Mouse (Mus musculus): ENCODE data around the gene Lamb3. TPM values are rescaled to one million over a fixed set of nuclear protein-coding genes. Genes with fewer than 3 reads are reported as not detected.

Gene Lamb3
- polyA plus RNA-seq, 1 experiment from 2014 or later: 0.17 TPM

DNA sequence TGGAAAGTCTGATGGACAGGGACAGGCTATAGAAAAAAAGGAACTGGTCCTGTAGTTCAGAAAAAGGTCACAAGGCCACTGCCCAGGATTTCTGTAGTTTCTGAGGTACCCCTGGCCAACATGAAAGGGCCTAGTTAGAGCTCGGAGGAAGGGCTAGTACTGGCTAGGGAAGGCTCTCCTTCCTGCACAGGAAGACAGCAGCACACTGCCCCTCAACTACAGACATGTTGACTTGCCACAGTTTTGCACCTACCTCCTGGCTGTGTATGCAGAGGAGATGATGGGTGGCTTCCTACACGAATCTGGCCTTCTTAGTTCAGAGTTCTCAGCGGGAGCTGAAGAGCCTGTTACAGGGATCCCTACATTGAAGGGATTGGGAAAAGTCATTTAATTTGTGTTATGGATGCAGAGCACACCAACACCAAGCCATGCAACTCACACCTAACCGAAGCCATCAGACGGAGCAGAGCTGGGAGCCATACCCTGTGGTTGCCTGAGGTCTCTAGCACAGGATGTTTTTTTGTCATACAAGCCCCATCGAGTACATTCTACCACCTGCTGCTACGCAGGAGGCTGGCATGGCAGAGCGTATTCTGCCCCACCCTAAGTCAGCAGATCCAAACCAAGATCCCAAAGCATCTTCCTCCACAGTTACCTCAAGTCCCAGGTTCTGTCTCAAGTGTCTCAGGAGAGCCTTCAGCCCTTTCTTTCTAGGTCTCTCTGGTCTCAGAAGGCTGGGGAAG, 6.7 kb upstream of the Lamb3 start:
- TF ChIP-seq CTCF (IDR thresholded peaks at IDR 0.05): no peak
- CTCF ChIA-PET: interaction anchor here (1.0 kb wide), 1 partner anchor 9 kb away, joined by 3 read pairs; no protein-coding TSS in a partner anchor
- ATAC-seq (no peak), DNase-seq (ENCODE audit: low read depth, low spot score) (no peak)
- H3K27me3 ChIP-seq: no peaks in the 10 kb centered on the region
- in situ Hi-C loops (cut with MboI; ENCODE audit: low pct_unique_long_range_greater_than_20kb): loop anchor here (10.0 kb wide), 1 partner anchor 196 kb away; no protein-coding TSS in a partner anchor
- POLR2A ChIA-PET: no interaction called here

DNA sequence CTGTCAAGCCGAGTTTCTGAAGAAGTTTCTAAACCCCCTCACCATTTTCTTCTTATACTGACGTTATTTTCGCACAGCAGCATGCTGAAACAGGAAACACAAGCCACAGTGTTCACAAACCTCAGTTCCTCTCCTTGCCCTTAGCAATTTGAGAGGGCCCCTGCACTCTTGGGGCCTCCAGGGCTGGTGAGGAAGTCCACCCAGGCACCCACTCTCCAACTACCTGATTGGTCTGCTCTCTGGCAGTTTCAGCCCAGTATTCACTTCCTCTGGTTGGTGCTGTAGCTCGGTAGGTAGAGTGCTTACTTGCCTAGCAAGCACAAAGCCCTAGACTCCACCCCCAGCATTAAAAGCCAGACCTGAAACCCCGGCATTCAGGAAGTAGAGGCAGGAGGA, 6.1 kb upstream of the Lamb3 start, which contains the start of gene Traf3ip3:
Gene Traf3ip3, minus strand, starts transcription at position 321 of the 396 bp plus-strand sequence.
- ChIA-PET POLR2A (no interaction called here), CTCF (interaction anchor here (1.0 kb wide), 1 partner anchor 10 kb away, joined by 3 read pairs; no protein-coding TSS in a partner anchor)
- DNase-seq (ENCODE audit: low read depth, low spot score) (no peak), ATAC-seq (no peak)
- no peak for TF ChIP-seq CTCF (IDR thresholded peaks at IDR 0.05)
- in situ Hi-C loops (cut with MboI; ENCODE audit: low pct_unique_long_range_greater_than_20kb): loop anchor here (10.0 kb wide), 1 partner anchor 197 kb away; no protein-coding TSS in a partner anchor
- no peaks in the 10 kb centered on the region for H3K27me3 ChIP-seq

DNA sequence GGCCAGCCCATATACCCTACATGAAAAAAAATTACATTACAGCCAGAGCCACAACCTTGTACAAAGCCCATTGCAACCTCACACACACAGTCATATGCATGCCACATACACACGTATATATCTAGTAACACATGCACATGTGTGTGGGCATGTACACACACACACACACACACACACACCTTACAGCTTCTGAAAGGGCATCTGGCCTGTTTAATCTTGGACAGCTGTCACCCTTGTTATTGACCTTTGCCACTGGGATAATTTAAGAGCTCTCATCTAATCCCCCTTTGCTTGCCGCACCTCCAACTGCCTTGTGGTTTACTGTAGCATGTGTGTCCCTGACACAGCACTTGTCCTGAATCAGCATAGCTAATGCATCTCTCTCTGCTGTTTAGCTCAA, 3.7 kb upstream of the Lamb3 start:
- ChIA-PET POLR2A (no interaction called here), CTCF (interaction anchor here (0.6 to 1.2 kb wide), 2 partner anchors 13 to 130 kb away, joined by 3 read pairs; no protein-coding TSS in a partner anchor)
- no peak for TF ChIP-seq CTCF (IDR thresholded peaks at IDR 0.05)
- no peaks in the 10 kb centered on the region for H3K27me3 ChIP-seq
- DNase-seq (ENCODE audit: low read depth, low spot score) (no peak), ATAC-seq (no peak)
- in situ Hi-C loops (cut with MboI; ENCODE audit: low pct_unique_long_range_greater_than_20kb): loop anchor here (10.0 kb wide), 1 partner anchor 199 kb away; no protein-coding TSS in a partner anchor

DNA sequence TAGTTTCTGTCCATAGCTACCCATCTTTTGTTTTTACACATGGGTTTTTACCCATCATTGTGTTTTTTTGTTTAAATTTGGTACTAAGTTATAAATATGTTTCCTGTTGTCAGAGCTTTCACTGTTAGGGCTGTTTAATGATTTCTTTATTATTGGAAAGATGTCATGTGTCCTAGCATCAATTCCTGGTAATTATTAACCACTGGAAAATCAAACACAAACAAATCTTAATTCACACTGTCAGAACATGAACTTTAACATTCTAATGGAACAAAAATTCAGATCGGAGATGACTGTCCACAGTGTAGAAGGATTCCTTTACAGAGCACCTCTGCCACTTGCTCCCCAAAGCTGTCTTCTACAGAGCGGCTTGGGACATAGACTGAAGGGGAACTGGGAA, 2.1 kb upstream of the Lamb3 start:
- ChIA-PET POLR2A (interaction anchor here (0.6 kb wide), 1 partner anchor 455 kb away, joined by 3 read pairs; no protein-coding TSS in a partner anchor), CTCF (interaction anchor here (0.9 to 1.3 kb wide), 2 partner anchors 15 to 121 kb away, joined by 3 to 4 read pairs; no protein-coding TSS in a partner anchor)
- DNase-seq (ENCODE audit: low read depth, low spot score) (no peak), ATAC-seq (no peak)
- in situ Hi-C loops (cut with MboI; ENCODE audit: low pct_unique_long_range_greater_than_20kb): loop anchor here (5.0 to 10.0 kb wide), 2 partner anchors 117 to 201 kb away; no protein-coding TSS in a partner anchor
- no peaks in the 10 kb centered on the region for H3K27me3 ChIP-seq
- no peak for TF ChIP-seq CTCF (IDR thresholded peaks at IDR 0.05)

DNA sequence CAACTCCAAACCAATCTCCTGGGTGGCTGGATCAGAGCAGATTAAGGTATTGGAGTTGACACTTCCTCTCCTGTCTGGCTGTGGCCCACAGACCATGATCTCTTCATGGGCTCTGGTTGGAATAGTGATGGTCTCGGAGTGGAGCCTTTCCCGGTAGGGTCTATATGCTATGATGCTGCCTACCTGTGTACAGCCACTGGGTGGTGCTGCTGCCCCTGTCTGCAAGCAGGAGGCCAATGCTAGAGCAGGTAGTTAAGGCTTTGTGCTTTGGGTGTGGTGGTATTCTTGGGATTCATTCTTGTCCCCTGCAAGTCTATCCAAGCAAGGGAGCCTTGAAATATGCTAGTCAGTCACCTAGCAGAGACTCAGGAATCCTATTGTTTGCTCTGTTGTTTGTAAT, 679 bp downstream of the Lamb3 start:
- ChIA-PET POLR2A (no interaction called here), CTCF (interaction anchor here (0.6 to 1.0 kb wide), 4 partner anchors 9 to 172 kb away, joined by 3 read pairs; no protein-coding TSS in a partner anchor)
- ATAC-seq: peak; percentile 65
- H3K27me3 ChIP-seq: no peaks in the 10 kb centered on the region
- no peak for DNase-seq (ENCODE audit: low read depth, low spot score)
- TF ChIP-seq CTCF (IDR thresholded peaks at IDR 0.05): peak; percentile 92
- in situ Hi-C loops (cut with MboI; ENCODE audit: low pct_unique_long_range_greater_than_20kb): loop anchor here (5.0 to 10.0 kb wide), 2 partner anchors 114 to 203 kb away; no protein-coding TSS in a partner anchor

DNA sequence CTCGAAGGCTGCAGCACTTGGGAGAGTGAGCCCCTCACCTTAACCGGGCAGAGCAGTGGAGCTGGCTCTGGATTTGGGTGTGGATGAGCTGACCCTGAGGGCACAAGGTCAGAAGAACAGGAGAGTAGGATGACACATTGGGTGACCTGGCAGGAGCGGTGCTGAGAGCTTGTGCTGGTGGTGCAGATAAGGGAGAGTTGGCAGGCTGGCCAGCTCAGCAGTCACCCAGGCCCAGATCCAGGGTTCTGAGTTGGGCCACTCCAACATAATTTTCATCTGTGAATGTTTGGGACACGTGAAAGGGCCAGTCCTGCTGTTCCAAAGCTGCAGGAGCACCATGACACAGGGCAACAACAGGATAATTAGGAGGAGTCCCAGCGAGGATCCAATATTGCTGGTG, 3.9 kb downstream of the Lamb3 start:
- in situ Hi-C loops (cut with MboI; ENCODE audit: low pct_unique_long_range_greater_than_20kb): no loop called here
- H3K27me3 ChIP-seq: no peaks in the 10 kb centered on the region
- ChIA-PET CTCF (no interaction called here), POLR2A (no interaction called here)
- ATAC-seq (no peak), DNase-seq (ENCODE audit: low read depth, low spot score) (no peak)
- no peak for TF ChIP-seq CTCF (IDR thresholded peaks at IDR 0.05)

DNA sequence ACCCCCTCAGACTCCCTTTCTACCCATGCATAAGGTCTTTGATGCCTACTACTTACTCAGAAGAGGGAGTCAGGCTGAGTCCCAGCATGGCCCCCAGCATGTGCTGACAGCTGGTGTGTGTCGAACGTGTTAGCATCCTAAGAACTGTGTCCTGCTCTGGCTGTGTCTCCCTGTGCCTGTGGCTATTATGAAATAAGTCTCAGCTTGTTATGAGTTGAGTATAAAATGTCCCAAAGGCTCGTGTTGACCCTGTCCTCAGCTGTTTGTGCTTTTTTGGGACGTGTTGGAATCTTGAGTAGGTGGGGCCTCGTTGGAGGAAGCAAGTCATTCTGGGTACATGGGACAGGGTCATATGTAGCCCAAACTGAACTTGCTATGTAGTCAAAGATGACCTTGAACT, 6.6 kb downstream of the Lamb3 start:
- TF ChIP-seq CTCF (IDR thresholded peaks at IDR 0.05): no peak
- DNase-seq (ENCODE audit: low read depth, low spot score) (no peak), ATAC-seq (no peak)
- ChIA-PET CTCF (interaction anchor here (1.1 to 3.2 kb wide), 4 partner anchors 8 to 112 kb away, joined by 3 to 13 read pairs (median 3); no protein-coding TSS in a partner anchor), POLR2A (no interaction called here)
- H3K27me3 ChIP-seq: no peaks in the 10 kb centered on the region
- in situ Hi-C loops (cut with MboI; ENCODE audit: low pct_unique_long_range_greater_than_20kb): no loop called here

DNA sequence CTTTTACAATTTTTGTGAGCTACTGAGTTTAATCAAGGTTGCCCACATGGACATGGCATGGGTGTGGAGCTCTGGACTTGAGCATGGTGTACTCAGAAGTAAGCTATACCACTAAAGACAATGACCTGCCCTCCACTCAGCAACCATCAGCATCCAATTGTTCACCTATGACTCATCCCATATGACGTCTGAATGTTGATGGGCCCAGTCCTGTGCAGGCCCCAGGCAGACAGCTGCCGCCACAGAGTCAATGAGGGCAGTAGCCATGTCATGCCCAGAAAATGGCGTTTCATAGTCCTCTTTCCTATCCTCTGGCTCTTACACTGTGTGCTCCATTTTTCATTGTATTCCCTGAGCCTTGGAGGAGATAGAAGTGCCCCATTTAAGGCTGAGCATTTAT, 8.5 kb downstream of the Lamb3 start:
- TF ChIP-seq CTCF (IDR thresholded peaks at IDR 0.05): no peak
- ChIA-PET POLR2A (no interaction called here), CTCF (interaction anchor here (1.2 to 3.2 kb wide), 2 partner anchors 9 to 27 kb away, joined by 3 to 13 read pairs; no protein-coding TSS in a partner anchor)
- ATAC-seq: no peak
- DNase-seq (ENCODE audit: low read depth, low spot score): no peak
- in situ Hi-C loops (cut with MboI; ENCODE audit: low pct_unique_long_range_greater_than_20kb): no loop called here
- H3K27me3 ChIP-seq: no peaks in the 10 kb centered on the region

DNA sequence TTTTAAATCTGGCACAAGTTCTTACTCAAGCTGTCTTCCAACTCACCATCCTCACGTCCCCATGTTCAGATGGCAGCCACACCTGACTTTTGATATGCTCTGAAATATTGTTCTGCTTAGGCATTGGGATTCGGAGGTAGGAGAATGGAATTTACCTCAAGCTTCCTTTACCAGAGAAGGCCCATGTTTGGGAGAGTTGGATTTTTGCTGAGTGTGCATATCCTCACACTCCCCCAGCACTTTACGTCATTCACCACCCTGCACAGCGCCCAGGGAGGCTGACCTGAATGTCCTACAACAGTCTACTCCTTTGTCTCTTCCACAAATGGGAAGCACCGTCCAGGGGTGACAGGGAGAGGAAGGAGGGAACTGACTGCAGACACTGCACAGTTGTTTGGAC, 12.9 kb downstream of the Lamb3 start:
- in situ Hi-C loops (cut with MboI; ENCODE audit: low pct_unique_long_range_greater_than_20kb): no loop called here
- no peak for DNase-seq (ENCODE audit: low read depth, low spot score)
- H3K27me3 ChIP-seq: no peaks in the 10 kb centered on the region
- POLR2A ChIA-PET: no interaction called here
- TF ChIP-seq CTCF (IDR thresholded peaks at IDR 0.05): no peak
- no peak for ATAC-seq
- CTCF ChIA-PET: no interaction called here

DNA sequence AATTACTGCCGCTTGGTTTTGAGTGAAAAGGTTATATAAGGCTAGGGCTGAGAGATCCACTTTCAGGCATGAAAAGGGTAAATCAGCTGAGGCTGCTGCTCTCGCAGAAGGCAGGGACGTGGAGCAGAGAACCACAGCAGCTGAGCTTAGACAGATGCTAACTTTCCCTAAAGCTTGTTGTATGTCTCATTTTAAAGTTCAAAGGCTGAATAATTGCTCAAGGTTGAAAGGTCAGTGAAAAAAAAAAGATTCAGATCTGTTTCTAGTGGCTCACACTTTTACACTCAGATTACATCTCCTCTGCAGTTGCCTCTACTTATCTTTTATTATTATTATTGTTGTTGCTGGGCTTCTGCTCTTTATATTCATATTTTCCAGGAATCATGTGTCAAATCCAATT, 18.0 kb downstream of the Lamb3 start:
- in situ Hi-C loops (cut with MboI; ENCODE audit: low pct_unique_long_range_greater_than_20kb): no loop called here
- DNase-seq (ENCODE audit: low read depth, low spot score) (no peak), ATAC-seq (no peak)
- ChIA-PET CTCF (interaction anchor here (2.8 kb wide), 1 partner anchor 10 kb away, joined by 13 read pairs; no protein-coding TSS in a partner anchor), POLR2A (no interaction called here)
- TF ChIP-seq CTCF (IDR thresholded peaks at IDR 0.05): no peak
- H3K27me3 ChIP-seq: no peaks in the 10 kb centered on the region

DNA sequence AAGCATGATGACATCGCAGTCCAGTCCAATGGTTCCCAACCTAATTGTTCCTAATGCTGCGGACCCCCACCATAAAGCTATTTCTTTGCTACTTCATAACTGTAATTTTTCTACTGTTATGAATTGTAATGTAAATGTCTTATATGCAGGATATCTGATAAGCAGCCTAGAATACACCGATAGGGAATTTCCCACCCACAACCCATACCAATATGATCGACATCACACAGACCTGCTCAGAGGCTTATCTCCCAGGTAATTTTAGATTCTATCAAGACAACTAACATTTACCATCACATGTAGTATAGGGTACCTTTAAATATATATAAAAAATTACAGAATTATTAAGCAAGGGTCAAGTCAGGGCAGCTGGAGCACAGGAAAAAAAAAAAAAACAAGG, 18.6 kb downstream of the Lamb3 start:
- DNase-seq (ENCODE audit: low read depth, low spot score): no peak
- CTCF ChIA-PET: interaction anchor here (0.8 to 2.8 kb wide), 3 partner anchors 10 to 86 kb away, joined by 3 to 13 read pairs (median 3); no protein-coding TSS in a partner anchor
- H3K27me3 ChIP-seq: no peaks in the 10 kb centered on the region
- no peak for TF ChIP-seq CTCF (IDR thresholded peaks at IDR 0.05)
- POLR2A ChIA-PET: interaction anchor here (0.6 kb wide), 1 partner anchor 1060 kb away, joined by 3 read pairs; no protein-coding TSS in a partner anchor
- no peak for ATAC-seq
- in situ Hi-C loops (cut with MboI; ENCODE audit: low pct_unique_long_range_greater_than_20kb): no loop called here

All from Patski (cell line).